Mouse (Mus musculus): ENCODE measurements around the gene Adar. TPM values are rescaled to one million over a fixed set of nuclear protein-coding genes. Genes with fewer than 3 reads are reported as not detected.
A peak's percentile ranks its signal among the peaks of the same experiment; 100 is the strongest.

The Adar gene
- polyA plus RNA-seq, 1 experiment from 2014 or later, result 22.0 TPM

- no peaks in the 10 kb centered on the region for H3K27me3 ChIP-seq (ENCODE audit: control insufficient read depth, insufficient read depth, low read length)
- DNase-seq (ENCODE audit: low spot score) (no peak), ATAC-seq (ENCODE audit: insufficient read depth, low FRiP score, low TSS enrichment) (no peak)
- no peak overlapping the region for H3K27ac ChIP-seq (ENCODE audit: low read depth, low read length)
- 79% methylated on average over 12 of the region's 12 CpGs for WGBS
- no peak overlapping the region for H3K4me3 ChIP-seq (ENCODE audit: low read depth, low read length)
- no peak overlapping the region for H3K4me2 ChIP-seq (ENCODE audit: low read depth)
- H3K9me3 ChIP-seq (ENCODE audit: control insufficient read depth, low read length), result no peaks in the 10 kb centered on the region
- no peaks in the 10 kb centered on the region for H3K36me3 ChIP-seq (ENCODE audit: control insufficient read depth, insufficient read depth, low read length)
- no peak overlapping the region for H3K9ac ChIP-seq (ENCODE audit: low read length)
- H3K4me1 ChIP-seq (ENCODE audit: control insufficient read depth, insufficient read depth, low read length), result no peaks in the 10 kb centered on the region
Observed at GRCm38 (mm10) chr3:89696152-89696821, 18.5 kb upstream of the Adar start.

- H3K27me3 ChIP-seq (ENCODE audit: control insufficient read depth, insufficient read depth, low read length), result no peaks in the 10 kb centered on the region
- no peaks in the 10 kb centered on the region for H3K4me1 ChIP-seq (ENCODE audit: control insufficient read depth, insufficient read depth, low read length)
- WGBS, result 94% methylated on average over 1 of the region's 1 CpGs
- no peak overlapping the region for H3K27ac ChIP-seq (ENCODE audit: low read depth, low read length)
- H3K4me2 ChIP-seq (ENCODE audit: low read depth), result no peak overlapping the region
- H3K36me3 ChIP-seq (ENCODE audit: control insufficient read depth, insufficient read depth, low read length), result no peaks in the 10 kb centered on the region
- H3K9ac ChIP-seq (ENCODE audit: low read length), result no peak overlapping the region
- DNase-seq (ENCODE audit: low spot score) (no peak), ATAC-seq (ENCODE audit: insufficient read depth, low FRiP score, low TSS enrichment) (no peak)
- no peaks in the 10 kb centered on the region for H3K9me3 ChIP-seq (ENCODE audit: control insufficient read depth, low read length)
- no peak overlapping the region for H3K4me3 ChIP-seq (ENCODE audit: low read depth, low read length)
Observed at GRCm38 (mm10) chr3:89698958-89699357, 15.9 kb upstream of the Adar start.

GRCm38 (mm10) chr3:89700461-89700860 lies 14.4 kb upstream of the Adar start:
- Histone ChIP-seq H3K9ac (ENCODE audit: low read length) (no peak overlapping the region), H3K4me3 (ENCODE audit: low read depth, low read length) (no peak overlapping the region), H3K27ac (ENCODE audit: low read depth, low read length) (no peak overlapping the region), H3K9me3 (ENCODE audit: control insufficient read depth, low read length) (no peaks in the 10 kb centered on the region), H3K36me3 (ENCODE audit: control insufficient read depth, insufficient read depth, low read length) (no peaks in the 10 kb centered on the region), H3K4me2 (ENCODE audit: low read depth) (no peak overlapping the region), H3K4me1 (ENCODE audit: control insufficient read depth, insufficient read depth, low read length) (no peaks in the 10 kb centered on the region), H3K27me3 (ENCODE audit: control insufficient read depth, insufficient read depth, low read length) (no peaks in the 10 kb centered on the region)
- DNase-seq (ENCODE audit: low spot score), result peak; percentile 45
- ATAC-seq (ENCODE audit: insufficient read depth, low FRiP score, low TSS enrichment), result no peak
- 58% methylated on average over 11 of the region's 11 CpGs for WGBS

GRCm38 (mm10) chr3:89703596-89703995 lies 11.2 kb upstream of the Adar start:
- no peak for ATAC-seq (ENCODE audit: insufficient read depth, low FRiP score, low TSS enrichment)
- no peak overlapping the region for H3K27ac ChIP-seq (ENCODE audit: low read depth, low read length)
- 32% methylated on average over 3 of the region's 3 CpGs for WGBS
- H3K9me3 ChIP-seq (ENCODE audit: control insufficient read depth, low read length), result no peaks in the 10 kb centered on the region
- H3K36me3 ChIP-seq (ENCODE audit: control insufficient read depth, insufficient read depth, low read length), result no peaks in the 10 kb centered on the region
- H3K4me3 ChIP-seq (ENCODE audit: low read depth, low read length), result no peak overlapping the region
- no peaks in the 10 kb centered on the region for H3K27me3 ChIP-seq (ENCODE audit: control insufficient read depth, insufficient read depth, low read length)
- no peak overlapping the region for H3K9ac ChIP-seq (ENCODE audit: low read length)
- no peak overlapping the region for H3K4me2 ChIP-seq (ENCODE audit: low read depth)
- DNase-seq (ENCODE audit: low spot score), result no peak
- H3K4me1 ChIP-seq (ENCODE audit: control insufficient read depth, insufficient read depth, low read length), result no peaks in the 10 kb centered on the region

DNA sequence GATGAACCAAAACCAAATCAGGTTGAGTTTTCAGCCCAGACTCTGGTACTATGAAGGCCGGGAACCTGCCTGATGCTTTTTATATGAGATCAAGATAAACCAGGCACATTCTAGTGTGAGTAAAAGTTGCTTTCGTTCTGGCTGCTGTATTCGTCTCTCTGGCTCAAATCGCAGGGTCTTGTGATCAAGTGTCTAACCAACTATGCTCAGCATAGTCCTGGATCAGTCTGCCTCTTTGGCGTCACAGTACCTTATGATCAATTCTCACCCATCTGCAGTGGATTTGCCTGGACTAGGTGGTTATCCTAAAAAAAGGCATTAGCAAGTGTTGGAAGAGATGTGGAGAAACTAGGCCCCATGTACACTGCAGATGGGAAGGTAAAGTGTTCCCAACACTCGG lies 10.8 kb upstream of the Adar start:
- Histone ChIP-seq H3K27ac (ENCODE audit: low read depth, low read length) (no peak overlapping the region), H3K27me3 (ENCODE audit: control insufficient read depth, insufficient read depth, low read length) (no peaks in the 10 kb centered on the region), H3K4me3 (ENCODE audit: low read depth, low read length) (no peak overlapping the region), H3K9ac (ENCODE audit: low read length) (no peak overlapping the region), H3K4me2 (ENCODE audit: low read depth) (no peak overlapping the region), H3K4me1 (ENCODE audit: control insufficient read depth, insufficient read depth, low read length) (no peaks in the 10 kb centered on the region), H3K36me3 (ENCODE audit: control insufficient read depth, insufficient read depth, low read length) (no peaks in the 10 kb centered on the region), H3K9me3 (ENCODE audit: control insufficient read depth, low read length) (no peaks in the 10 kb centered on the region)
- WGBS, result 87% methylated on average over 6 of the region's 6 CpGs
- DNase-seq (ENCODE audit: low spot score), result no peak
- ATAC-seq (ENCODE audit: insufficient read depth, low FRiP score, low TSS enrichment), result no peak

DNA sequence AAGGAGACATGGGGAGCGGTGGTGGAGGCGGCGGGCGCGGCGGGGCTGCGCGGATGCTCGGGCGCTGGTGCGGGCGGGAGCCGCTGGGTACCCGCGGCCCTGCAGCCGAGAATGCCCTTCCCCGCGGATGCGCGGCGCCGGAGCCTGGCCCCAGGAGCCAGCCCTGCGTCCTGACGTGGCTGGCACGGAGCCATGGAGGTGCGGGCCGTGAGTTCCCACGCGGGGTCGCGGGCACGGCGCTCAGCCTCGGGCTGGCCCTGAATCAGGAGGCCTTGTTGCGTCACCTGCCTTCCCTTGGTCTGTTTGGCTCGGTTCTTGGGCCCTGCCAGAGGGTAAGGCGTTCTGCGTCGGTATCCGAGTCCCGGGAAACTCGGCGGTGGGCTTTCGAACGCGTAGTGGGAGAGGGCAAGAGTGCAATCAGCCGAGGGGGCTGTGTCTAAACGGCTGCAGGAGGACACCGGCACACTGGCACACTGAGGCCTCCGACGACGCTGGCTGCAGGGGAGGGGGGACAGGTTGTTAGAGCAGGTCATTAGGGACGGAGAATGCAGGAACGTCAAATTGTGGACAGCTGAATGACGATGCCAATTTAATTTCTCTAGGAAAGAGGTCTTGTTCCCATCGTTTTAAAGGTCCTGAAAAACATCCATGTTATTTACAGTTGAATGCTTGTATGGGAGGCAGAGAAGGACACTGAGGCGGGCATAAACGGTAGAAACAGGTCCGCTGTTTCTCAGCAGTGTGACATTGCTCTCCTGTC lies 565 bp downstream of the Adar start:
- DNase-seq (ENCODE audit: low spot score), result no peak
- peak; percentile 55; the same call in 1 of the 2 replicates for ATAC-seq (ENCODE audit: insufficient read depth, low FRiP score, low TSS enrichment)
- 3% methylated on average over 59 of the region's 59 CpGs for WGBS

GRCm38 (mm10) chr3:89715967-89716256 lies 1.1 kb downstream of the Adar start:
- WGBS, result 75% methylated on average over 6 of the region's 6 CpGs
- DNase-seq (ENCODE audit: low spot score) (no peak), ATAC-seq (ENCODE audit: insufficient read depth, low FRiP score, low TSS enrichment) (no peak)
- Histone ChIP-seq H3K36me3 (ENCODE audit: control insufficient read depth, insufficient read depth, low read length) (no peaks in the 10 kb centered on the region), H3K4me3 (ENCODE audit: low read depth, low read length) (peak overlapping the region; percentile 97), H3K27ac (ENCODE audit: low read depth, low read length) (no peak overlapping the region), H3K27me3 (ENCODE audit: control insufficient read depth, insufficient read depth, low read length) (no peaks in the 10 kb centered on the region), H3K4me2 (ENCODE audit: low read depth) (peak overlapping the region; percentile 61), H3K9me3 (ENCODE audit: control insufficient read depth, low read length) (no peaks in the 10 kb centered on the region), H3K4me1 (ENCODE audit: control insufficient read depth, insufficient read depth, low read length) (peaks cover 5% of the 10 kb centered on the region), H3K9ac (ENCODE audit: low read length) (peak overlapping the region; percentile 94)

More for the DNA sequence above, 565 bp downstream of the Adar start:
- peak overlapping the region; percentile 55 for H3K27ac ChIP-seq (ENCODE audit: low read depth, low read length)
- peak overlapping the region; percentile 97 for H3K4me3 ChIP-seq (ENCODE audit: low read depth, low read length)
- no peaks in the 10 kb centered on the region for H3K36me3 ChIP-seq (ENCODE audit: control insufficient read depth, insufficient read depth, low read length)
- no peaks in the 10 kb centered on the region for H3K9me3 ChIP-seq (ENCODE audit: control insufficient read depth, low read length)
- H3K9ac ChIP-seq (ENCODE audit: low read length), result peak overlapping the region; percentile 94
- no peaks in the 10 kb centered on the region for H3K27me3 ChIP-seq (ENCODE audit: control insufficient read depth, insufficient read depth, low read length)
- peaks cover 5% of the 10 kb centered on the region for H3K4me1 ChIP-seq (ENCODE audit: control insufficient read depth, insufficient read depth, low read length)
- peak overlapping the region; percentile 61 for H3K4me2 ChIP-seq (ENCODE audit: low read depth)

- Histone ChIP-seq H3K9ac (ENCODE audit: low read length) (no peak overlapping the region), H3K9me3 (ENCODE audit: control insufficient read depth, low read length) (no peaks in the 10 kb centered on the region), H3K4me1 (ENCODE audit: control insufficient read depth, insufficient read depth, low read length) (0 out of 2 replicates have a peak, but pooled peaks cover 2% of the 10 kb centered on the region), H3K27ac (ENCODE audit: low read depth, low read length) (no peak overlapping the region), H3K4me2 (ENCODE audit: low read depth) (no peak overlapping the region), H3K4me3 (ENCODE audit: low read depth, low read length) (no peak overlapping the region), H3K36me3 (ENCODE audit: control insufficient read depth, insufficient read depth, low read length) (no peaks in the 10 kb centered on the region), H3K27me3 (ENCODE audit: control insufficient read depth, insufficient read depth, low read length) (no peaks in the 10 kb centered on the region)
- ATAC-seq (ENCODE audit: insufficient read depth, low FRiP score, low TSS enrichment) (no peak), DNase-seq (ENCODE audit: low spot score) (no peak)
Observed at GRCm38 (mm10) chr3:89722032-89722431, 7.2 kb downstream of the Adar start.
